Mouse (Mus musculus): Measurements from ENCODE around the gene Ern1. TPM values are rescaled to one million over a fixed set of nuclear protein-coding genes. Genes with fewer than 3 reads are reported as not detected.

Gene Ern1
- polyA plus RNA-seq, 1 experiment, result 11.9 TPM

GRCm38 (mm10) chr11:106355382-106356128 lies 132.1 kb downstream of the Ern1 start:
- TF ChIP-seq POLR2A (IDR thresholded peaks at IDR 0.05; ENCODE audit: borderline replicate concordance, extremely low read depth, insufficient read depth, insufficient read length, poor library complexity, severe bottlenecking) (no peak), CTCF (IDR thresholded peaks at IDR 0.05; ENCODE audit: borderline replicate concordance, extremely low read depth, insufficient read depth, insufficient read length) (no peak)

DNA sequence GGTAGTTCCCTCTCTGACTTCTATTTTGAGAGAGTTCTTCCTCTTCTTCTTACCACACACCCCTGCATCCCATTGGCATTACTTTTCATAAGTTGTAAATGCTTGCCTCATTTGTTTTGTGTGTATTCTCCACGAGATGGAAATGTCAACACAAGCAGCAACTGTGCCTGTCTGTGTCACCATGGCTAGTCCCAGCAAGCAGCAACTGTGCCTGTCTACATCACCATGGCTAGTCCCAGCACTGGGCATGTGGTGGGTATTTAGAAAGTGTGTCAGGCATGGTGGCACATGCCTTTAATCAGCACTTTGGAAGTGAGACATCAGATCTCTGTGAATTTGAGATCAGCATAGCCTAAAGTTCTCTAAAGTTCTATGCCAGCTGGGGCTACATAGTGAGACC lies 133.5 kb downstream of the Ern1 start:
- DNase-seq (ENCODE audit: low read depth), result no peak
- TF ChIP-seq POLR2A (IDR thresholded peaks at IDR 0.05; ENCODE audit: borderline replicate concordance, extremely low read depth, insufficient read depth, insufficient read length, poor library complexity, severe bottlenecking) (no peak), CTCF (IDR thresholded peaks at IDR 0.05; ENCODE audit: borderline replicate concordance, extremely low read depth, insufficient read depth, insufficient read length) (no peak)

More at GRCm38 (mm10) chr11:106355382-106356128, 132.1 kb downstream of the Ern1 start:
- DNase-seq (ENCODE audit: low read depth), result no peak

DNA sequence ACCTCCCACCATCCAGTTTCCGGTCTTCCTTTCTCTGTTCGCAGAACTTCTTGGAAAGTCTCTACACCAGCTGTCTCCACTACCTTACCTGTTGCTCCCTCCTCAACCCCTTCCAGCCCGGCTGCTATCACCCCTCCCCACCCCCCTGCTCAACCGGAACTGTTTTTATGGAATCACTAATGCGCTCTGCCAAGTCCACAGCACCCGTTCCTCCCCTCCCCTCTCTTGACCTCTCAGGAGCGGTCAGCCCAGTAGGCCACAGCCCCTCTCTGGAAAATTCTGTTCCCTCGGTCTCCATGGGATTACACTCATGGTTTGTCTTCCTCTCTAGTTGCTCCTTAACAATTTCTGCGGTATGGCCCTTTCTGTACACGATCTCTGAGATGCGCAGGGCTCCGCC lies 134.5 kb downstream of the Ern1 start, which contains the start of gene Scn4a:
TSS of gene Scn4a (minus strand) at position 101 of the 400 bp plus-strand sequence.
- TF ChIP-seq CTCF (IDR thresholded peaks at IDR 0.05; ENCODE audit: borderline replicate concordance, extremely low read depth, insufficient read depth, insufficient read length) (no peak), POLR2A (IDR thresholded peaks at IDR 0.05; ENCODE audit: borderline replicate concordance, extremely low read depth, insufficient read depth, insufficient read length, poor library complexity, severe bottlenecking) (no peak)
- DNase-seq (ENCODE audit: low read depth), result no peak

DNA sequence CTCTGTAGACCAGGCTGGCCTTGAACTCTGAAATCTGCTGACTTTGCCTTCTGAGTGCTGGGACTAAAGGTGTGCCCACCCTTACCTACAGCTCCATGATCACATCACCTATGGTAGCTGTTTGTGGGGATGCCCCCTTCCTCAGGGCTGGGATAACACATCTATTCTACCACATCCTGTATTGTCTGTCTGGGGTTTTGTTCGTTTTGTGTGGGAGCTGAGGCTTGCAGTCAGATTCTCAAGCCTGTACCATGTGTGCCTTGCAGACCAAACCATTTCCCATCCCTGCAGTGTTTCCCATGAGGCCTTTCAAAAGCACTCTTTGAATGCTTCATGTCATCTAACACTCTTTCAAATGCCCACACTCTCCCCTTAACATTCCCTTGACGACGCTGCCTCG lies 135.7 kb downstream of the Ern1 start:
- TF ChIP-seq CTCF (IDR thresholded peaks at IDR 0.05; ENCODE audit: borderline replicate concordance, extremely low read depth, insufficient read depth, insufficient read length) (no peak), POLR2A (IDR thresholded peaks at IDR 0.05; ENCODE audit: borderline replicate concordance, extremely low read depth, insufficient read depth, insufficient read length, poor library complexity, severe bottlenecking) (no peak)
- no peak for DNase-seq (ENCODE audit: low read depth)

DNA sequence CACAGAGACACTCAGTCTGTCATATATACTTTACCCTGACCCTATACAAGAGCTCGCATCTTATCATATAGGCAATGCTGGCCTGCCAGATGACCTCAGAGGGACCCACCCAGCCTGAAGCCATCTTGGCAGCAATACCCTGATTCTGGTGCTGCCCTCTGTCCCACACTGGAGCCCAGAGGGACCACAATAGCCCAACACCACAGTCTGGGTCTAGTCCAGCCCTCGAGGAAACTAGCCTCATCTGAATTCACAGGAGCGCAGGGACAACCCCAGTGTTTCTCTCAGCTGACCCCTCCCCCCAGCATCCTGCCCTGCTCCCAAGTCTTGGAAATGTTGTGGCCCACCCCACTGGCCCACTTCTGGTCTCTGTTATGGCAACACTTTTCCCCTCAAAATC lies 136.4 kb downstream of the Ern1 start:
- no peak for TF ChIP-seq POLR2A (IDR thresholded peaks at IDR 0.05; ENCODE audit: borderline replicate concordance, extremely low read depth, insufficient read depth, insufficient read length, poor library complexity, severe bottlenecking)
- no peak for TF ChIP-seq CTCF (IDR thresholded peaks at IDR 0.05; ENCODE audit: borderline replicate concordance, extremely low read depth, insufficient read depth, insufficient read length)
- no peak for DNase-seq (ENCODE audit: low read depth)

- no peak for DNase-seq (ENCODE audit: low read depth)
- TF ChIP-seq CTCF (IDR thresholded peaks at IDR 0.05; ENCODE audit: borderline replicate concordance, extremely low read depth, insufficient read depth, insufficient read length) (no peak), POLR2A (IDR thresholded peaks at IDR 0.05; ENCODE audit: borderline replicate concordance, extremely low read depth, insufficient read depth, insufficient read length, poor library complexity, severe bottlenecking) (no peak)
These were observed 136.8 kb downstream of the Ern1 start for GRCm38 (mm10) chr11:106350853-106351252.

- TF ChIP-seq POLR2A (IDR thresholded peaks at IDR 0.05; ENCODE audit: borderline replicate concordance, extremely low read depth, insufficient read depth, insufficient read length, poor library complexity, severe bottlenecking) (no peak), CTCF (IDR thresholded peaks at IDR 0.05; ENCODE audit: borderline replicate concordance, extremely low read depth, insufficient read depth, insufficient read length) (no peak)
- no peak for DNase-seq (ENCODE audit: low read depth)
These were observed 137.9 kb downstream of the Ern1 start for GRCm38 (mm10) chr11:106349772-106350171.

GRCm38 (mm10) chr11:106344910-106345309 lies 142.7 kb downstream of the Ern1 start:
- peak; percentile 43 for DNase-seq (ENCODE audit: low read depth)
- TF ChIP-seq CTCF (IDR thresholded peaks at IDR 0.05; ENCODE audit: borderline replicate concordance, extremely low read depth, insufficient read depth, insufficient read length), result no peak
- TF ChIP-seq POLR2A (IDR thresholded peaks at IDR 0.05; ENCODE audit: borderline replicate concordance, extremely low read depth, insufficient read depth, insufficient read length, poor library complexity, severe bottlenecking), result no peak

Other genes starting within 250 kb of the Ern1 start
- gene Ftsj3, start 231.8 kb downstream of the Ern1 start, polyA plus RNA-seq (2012; rRNA removed), result 30.1 and 31.5 TPM in 2 replicates
- gene Psmc5, start 231.7 kb downstream of the Ern1 start, polyA plus RNA-seq (2012; rRNA removed), result 162 and 165 TPM in 2 replicates
- 37.3 and 51.0 TPM in 2 replicates for gene Smarcd2, start 214.9 kb downstream of the Ern1 start, polyA plus RNA-seq (2012; rRNA removed)
- gene Tcam1, start 211.2 kb downstream of the Ern1 start, polyA plus RNA-seq (2012; rRNA removed), result 0.15 and 0.23 TPM in 2 replicates
- gene Gh, start 186.0 kb downstream of the Ern1 start, polyA plus RNA-seq (2012; rRNA removed), result not detected in 2 replicates
- 0.48 and 0.62 TPM in 2 replicates for gene Cd79b, start 173.1 kb downstream of the Ern1 start, polyA plus RNA-seq (2012; rRNA removed)
- 0.01 and 0.07 TPM in 2 replicates for gene Scn4a, start 134.6 kb downstream of the Ern1 start, polyA plus RNA-seq (2012; rRNA removed)
- not detected in 2 replicates for gene Prr29, start 122.4 kb downstream of the Ern1 start, polyA plus RNA-seq (2012; rRNA removed)
- gene Icam2, start 99.8 kb downstream of the Ern1 start, polyA plus RNA-seq (2012; rRNA removed), result 11.5 and 11.9 TPM in 2 replicates
- gene Tex2, start 125.6 kb upstream of the Ern1 start, polyA plus RNA-seq (2012; rRNA removed), result 18.8 and 34.6 TPM in 2 replicates